Mouse (Mus musculus): Measurements from ENCODE around the gene Lyrm4. TPM values are rescaled to one million over a fixed set of nuclear protein-coding genes. Genes with fewer than 3 reads are reported as not detected.

The Lyrm4 gene
- polyA plus RNA-seq, 1 experiment from 2014 or later = 33.6 TPM

DNA sequence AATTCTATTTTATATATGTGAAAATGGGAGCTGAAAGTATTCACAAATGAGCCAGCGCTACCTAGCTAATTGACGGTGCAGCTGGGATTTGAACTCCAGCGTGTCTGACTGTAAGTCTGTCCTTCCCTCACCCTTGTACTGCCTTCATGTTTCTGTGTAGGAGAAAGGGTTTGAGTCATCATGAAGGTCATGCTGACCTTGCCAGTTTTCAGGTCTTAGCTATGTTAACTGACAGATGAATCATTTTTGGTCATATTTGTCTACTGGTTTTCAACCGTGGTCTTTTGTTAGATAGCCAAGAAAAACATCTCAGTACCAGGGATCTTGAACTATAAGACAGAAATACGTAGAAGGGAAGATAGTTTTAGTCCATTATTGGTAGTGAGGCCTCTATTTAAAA is 14.1 kb upstream of the Lyrm4 start:
- no peak overlapping the region for H3K4me3 ChIP-seq
- no peak overlapping the region for H3K4me2 ChIP-seq
- no peaks in the 10 kb centered on the region for H3K27me3 ChIP-seq
- no peaks in the 10 kb centered on the region for H3K36me3 ChIP-seq
- ATAC-seq (ENCODE audit: low FRiP score) = no peak
- H3K9ac ChIP-seq = no peak overlapping the region
- WGBS = 96% methylated on average over 5 of the region's 5 CpGs
- H3K9me3 ChIP-seq = no peaks in the 10 kb centered on the region; the same call in 1 of the 2 replicates
- H3K27ac ChIP-seq = no peak overlapping the region
- H3K4me1 ChIP-seq (replicated peaks) = peaks cover 3% of the 10 kb centered on the region; the same call in 1 of the 2 replicates

DNA sequence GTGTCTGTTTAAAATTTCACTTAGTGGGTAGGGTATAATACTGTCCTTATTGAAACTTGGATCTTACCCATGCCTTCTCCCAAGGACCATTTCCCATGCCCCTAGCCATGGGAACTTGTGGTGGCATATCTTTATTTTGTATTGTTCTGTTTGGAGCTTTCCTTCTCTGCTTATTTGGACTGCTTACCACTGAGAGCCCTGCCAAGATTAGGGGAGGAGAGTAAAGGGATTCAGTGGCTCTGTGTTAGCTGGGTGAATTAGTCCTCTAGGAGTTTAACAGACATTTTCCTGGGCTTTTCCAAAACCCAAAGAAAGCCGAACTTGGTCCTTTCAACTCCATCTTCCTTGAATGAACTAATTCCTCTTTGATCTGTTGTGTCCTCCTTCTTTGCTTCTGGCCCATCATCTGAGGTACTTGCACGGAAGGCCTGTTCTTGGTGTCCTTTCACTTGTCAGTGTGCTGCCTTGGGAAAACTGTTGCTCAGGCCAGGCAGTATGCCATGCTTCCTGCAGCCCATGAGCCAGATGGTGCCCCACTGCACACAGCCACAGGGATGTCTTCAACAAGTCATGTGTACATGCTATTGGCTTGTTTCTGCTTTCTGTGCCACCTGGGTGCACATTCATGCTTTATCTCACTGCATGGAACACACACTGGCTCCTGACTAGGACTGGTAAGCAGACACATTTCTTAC is 12.2 kb upstream of the Lyrm4 start:
- WGBS = 77% methylated on average over 2 of the region's 2 CpGs
- Histone ChIP-seq H3K27me3 (no peaks in the 10 kb centered on the region), H3K4me2 (no peak overlapping the region), H3K4me3 (no peak overlapping the region), H3K36me3 (no peaks in the 10 kb centered on the region), H3K9me3 (no peaks in the 10 kb centered on the region; the same call in 1 of the 2 replicates), H3K27ac (no peak overlapping the region), H3K4me1 (replicated peaks) (peaks cover 3% of the 10 kb centered on the region; the same call in 1 of the 2 replicates), H3K9ac (no peak overlapping the region)
- ATAC-seq (ENCODE audit: low FRiP score) = no peak

DNA sequence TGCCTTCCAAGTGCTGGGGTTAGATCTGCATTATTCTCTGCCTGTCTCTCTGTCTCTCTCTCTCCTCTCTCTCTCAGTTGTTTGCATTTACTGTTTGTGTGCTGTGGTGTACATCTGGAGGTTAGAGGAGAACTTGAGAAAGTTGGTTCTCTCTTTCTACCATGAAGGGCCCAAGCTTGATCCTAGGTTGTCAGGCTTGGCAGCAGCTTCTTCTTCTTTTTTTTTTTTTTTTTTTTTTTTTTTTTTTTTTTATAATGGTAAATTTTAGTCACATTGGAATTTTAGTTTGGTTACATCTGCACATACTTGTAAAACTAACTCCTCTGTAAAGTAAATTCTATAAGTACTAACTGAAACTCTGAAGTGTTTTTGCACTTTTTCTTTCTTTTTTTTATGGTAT is 3.3 kb upstream of the Lyrm4 start:
- Histone ChIP-seq H3K36me3 (no peaks in the 10 kb centered on the region), H3K9me3 (no peaks in the 10 kb centered on the region), H3K4me1 (replicated peaks) (peaks cover 19% of the 10 kb centered on the region), H3K4me2 (no peak overlapping the region), H3K4me3 (no peak overlapping the region), H3K9ac (no peak overlapping the region), H3K27ac (no peak overlapping the region), H3K27me3 (no peaks in the 10 kb centered on the region)
- no peak for ATAC-seq (ENCODE audit: low FRiP score)

DNA sequence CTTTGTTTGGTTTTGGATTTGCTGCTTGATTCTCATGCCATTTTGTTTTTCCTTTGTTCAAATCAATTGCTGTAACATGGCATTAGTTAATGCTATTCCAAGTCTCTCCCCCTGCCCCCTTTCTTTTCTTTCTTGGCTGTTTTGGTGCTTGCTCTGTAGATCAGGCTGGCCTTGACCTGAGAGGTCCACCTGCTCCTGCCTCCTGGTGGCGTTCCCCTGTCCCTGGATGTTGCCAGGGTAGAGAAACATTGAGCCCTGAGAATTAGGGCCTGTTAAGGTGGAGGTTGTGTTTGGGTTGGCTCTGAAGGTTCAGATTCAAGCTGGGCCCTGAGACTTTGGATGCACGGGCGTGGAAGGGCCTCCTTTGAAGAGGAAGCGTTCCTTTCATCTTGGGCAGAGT is 2.4 kb upstream of the Lyrm4 start:
- Histone ChIP-seq H3K27ac (no peak overlapping the region), H3K9ac (no peak overlapping the region), H3K4me1 (replicated peaks) (peaks cover 21% of the 10 kb centered on the region), H3K9me3 (no peaks in the 10 kb centered on the region), H3K27me3 (no peaks in the 10 kb centered on the region), H3K36me3 (no peaks in the 10 kb centered on the region), H3K4me3 (no peak overlapping the region), H3K4me2 (no peak overlapping the region)
- no peak for ATAC-seq (ENCODE audit: low FRiP score)
- 85% methylated on average over 4 of the region's 4 CpGs for WGBS

DNA sequence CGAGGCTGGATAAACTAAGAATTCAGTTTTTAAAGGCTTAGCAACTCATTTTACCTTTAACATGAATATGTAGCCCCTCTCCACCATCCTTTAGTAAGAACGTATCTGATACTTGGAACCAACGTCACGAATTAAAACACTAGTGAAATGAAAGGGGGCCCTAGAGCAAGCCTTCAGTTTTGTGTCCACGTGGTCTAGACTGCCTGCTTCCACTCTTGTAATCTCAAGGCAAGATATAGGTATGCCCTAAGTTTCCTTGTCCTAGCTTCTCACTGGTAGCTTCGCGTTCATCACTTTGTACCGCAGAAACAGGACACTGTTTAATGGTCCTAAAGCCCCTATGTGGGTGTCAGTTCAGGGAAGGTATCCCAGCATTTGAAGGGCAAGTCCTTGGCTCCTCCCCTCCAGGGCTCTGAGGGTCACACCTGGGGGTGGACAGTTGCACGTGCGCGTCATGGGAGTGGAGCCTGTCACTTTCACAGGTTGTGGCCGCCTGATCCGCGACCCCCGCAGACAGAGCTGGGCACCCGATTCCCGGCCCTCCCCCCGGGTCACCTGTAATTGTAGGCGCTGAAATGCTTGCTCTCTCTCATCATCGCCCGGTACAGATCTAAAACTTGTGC is 695 bp downstream of the Lyrm4 start:
- H3K27ac ChIP-seq = peak overlapping the region; percentile 96; the same call in 1 of the 2 replicates
- ATAC-seq (ENCODE audit: low FRiP score) = peak; percentile 41
- no peaks in the 10 kb centered on the region for H3K36me3 ChIP-seq
- peaks cover 21% of the 10 kb centered on the region for H3K4me1 ChIP-seq (replicated peaks)
- no peaks in the 10 kb centered on the region for H3K27me3 ChIP-seq
- peak overlapping the region; percentile 61 for H3K4me3 ChIP-seq
- peak overlapping the region; percentile 86 for H3K4me2 ChIP-seq
- peak overlapping the region; percentile 83 for H3K9ac ChIP-seq
- 8% methylated on average over 21 of the region's 21 CpGs for WGBS
- no peaks in the 10 kb centered on the region for H3K9me3 ChIP-seq

DNA sequence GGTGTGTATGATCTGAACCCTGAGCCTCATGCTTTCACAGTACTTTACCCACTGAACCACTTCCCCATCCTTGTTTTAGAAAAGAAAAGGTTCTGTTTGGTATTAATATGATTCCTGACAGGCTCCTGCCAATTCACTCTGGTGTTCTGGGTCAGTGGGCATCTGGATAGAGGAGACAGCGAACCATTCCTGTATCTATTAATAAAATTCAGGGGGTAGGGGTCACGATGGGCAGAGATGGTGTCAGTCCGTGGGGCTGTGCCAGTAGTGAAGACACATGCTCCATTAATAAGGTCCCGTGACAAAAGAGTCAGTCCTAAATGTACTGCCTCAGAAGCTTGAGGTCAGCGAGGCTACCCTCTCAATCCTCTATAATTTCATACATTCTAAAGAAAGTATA is 4.1 kb downstream of the Lyrm4 start:
- Histone ChIP-seq H3K36me3 (no peaks in the 10 kb centered on the region; the same call in 1 of the 2 replicates), H3K27ac (no peak overlapping the region), H3K27me3 (no peaks in the 10 kb centered on the region), H3K4me3 (no peak overlapping the region), H3K9me3 (no peaks in the 10 kb centered on the region), H3K9ac (no peak overlapping the region), H3K4me1 (replicated peaks) (peaks cover 12% of the 10 kb centered on the region), H3K4me2 (no peak overlapping the region)
- WGBS = 78% methylated on average over 5 of the region's 5 CpGs
- no peak for ATAC-seq (ENCODE audit: low FRiP score)

DNA sequence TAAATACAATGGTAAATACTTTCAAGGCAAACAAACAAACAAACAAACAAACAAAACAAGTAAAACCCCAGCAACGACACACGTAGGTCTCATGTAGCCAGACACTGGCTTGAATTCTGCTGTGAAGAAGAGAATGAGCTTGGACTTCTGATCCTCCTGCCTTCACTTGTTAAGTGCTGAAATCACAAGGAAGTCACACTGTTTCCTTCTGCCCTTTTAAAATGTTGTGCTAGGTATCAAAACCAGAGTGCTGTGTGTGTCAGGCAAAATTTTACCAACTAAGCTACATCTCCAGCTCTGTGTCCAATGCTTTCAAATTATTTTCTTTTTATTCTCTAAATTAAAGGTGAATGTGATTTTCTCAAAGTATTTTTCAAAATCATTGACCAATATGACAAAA is 6.0 kb downstream of the Lyrm4 start:
- Histone ChIP-seq H3K27ac (no peak overlapping the region), H3K36me3 (no peaks in the 10 kb centered on the region; the same call in 1 of the 2 replicates), H3K4me2 (no peak overlapping the region), H3K4me3 (no peak overlapping the region), H3K9ac (no peak overlapping the region), H3K27me3 (no peaks in the 10 kb centered on the region), H3K4me1 (replicated peaks) (peaks cover 8% of the 10 kb centered on the region), H3K9me3 (no peaks in the 10 kb centered on the region)
- WGBS = 93% methylated on average over 2 of the region's 2 CpGs
- no peak for ATAC-seq (ENCODE audit: low FRiP score)

DNA sequence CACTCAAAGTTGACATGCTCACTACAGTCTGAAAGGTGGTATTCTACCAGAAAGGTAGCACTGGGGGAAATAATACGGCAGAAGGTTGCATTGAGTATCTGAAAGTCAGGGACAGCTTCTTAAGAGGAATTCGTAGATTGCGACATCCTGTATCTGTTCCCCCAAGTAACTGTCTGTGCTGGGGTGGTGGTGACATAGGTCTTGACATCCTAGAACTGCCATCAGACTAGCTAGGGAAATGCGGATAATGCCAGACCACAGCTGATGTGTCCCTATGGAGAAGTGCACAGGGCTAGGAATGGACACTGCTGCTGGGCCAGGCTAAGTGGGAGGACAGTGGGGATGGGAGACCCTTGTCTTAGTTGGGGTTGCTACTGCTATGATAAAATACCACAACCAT is 8.8 kb downstream of the Lyrm4 start:
- Histone ChIP-seq H3K9ac (no peak overlapping the region), H3K36me3 (no peaks in the 10 kb centered on the region; the same call in 1 of the 2 replicates), H3K9me3 (no peaks in the 10 kb centered on the region), H3K4me2 (no peak overlapping the region), H3K27me3 (no peaks in the 10 kb centered on the region), H3K4me3 (no peak overlapping the region), H3K27ac (no peak overlapping the region), H3K4me1 (replicated peaks) (peaks cover 2% of the 10 kb centered on the region; the same call in 1 of the 2 replicates)
- WGBS = 97% methylated on average over 4 of the region's 4 CpGs
- ATAC-seq (ENCODE audit: low FRiP score) = no peak

DNA sequence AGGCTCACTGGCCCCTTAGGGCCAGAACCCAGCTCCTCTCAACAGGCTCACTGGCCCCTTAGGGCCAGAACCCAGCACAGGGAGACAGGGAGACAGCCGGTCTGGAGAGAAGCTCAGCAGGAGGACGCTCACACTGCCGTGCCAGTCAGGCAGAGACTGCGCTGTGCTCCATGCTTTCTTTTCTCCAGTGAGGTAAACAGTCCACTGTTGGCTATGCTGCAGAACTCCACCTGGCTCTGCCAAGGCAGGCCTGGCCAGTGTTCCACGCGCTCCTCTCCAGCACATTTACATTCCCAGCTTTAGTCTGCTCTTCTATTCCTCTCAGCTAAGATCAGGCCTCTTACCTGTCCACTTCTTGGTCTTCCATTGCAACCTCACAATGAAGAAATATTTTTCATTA is 11.7 kb downstream of the Lyrm4 start:
- H3K9me3 ChIP-seq = no peaks in the 10 kb centered on the region
- no peak overlapping the region for H3K4me2 ChIP-seq
- ATAC-seq (ENCODE audit: low FRiP score) = no peak
- H3K36me3 ChIP-seq = no peaks in the 10 kb centered on the region; the same call in 1 of the 2 replicates
- H3K27ac ChIP-seq = no peak overlapping the region
- no peak overlapping the region for H3K9ac ChIP-seq
- 74% methylated on average over 6 of the region's 6 CpGs for WGBS
- H3K4me3 ChIP-seq = no peak overlapping the region
- H3K27me3 ChIP-seq = no peaks in the 10 kb centered on the region
- H3K4me1 ChIP-seq (replicated peaks) = 0 out of 2 replicates have a peak, but pooled peaks cover 2% of the 10 kb centered on the region

DNA sequence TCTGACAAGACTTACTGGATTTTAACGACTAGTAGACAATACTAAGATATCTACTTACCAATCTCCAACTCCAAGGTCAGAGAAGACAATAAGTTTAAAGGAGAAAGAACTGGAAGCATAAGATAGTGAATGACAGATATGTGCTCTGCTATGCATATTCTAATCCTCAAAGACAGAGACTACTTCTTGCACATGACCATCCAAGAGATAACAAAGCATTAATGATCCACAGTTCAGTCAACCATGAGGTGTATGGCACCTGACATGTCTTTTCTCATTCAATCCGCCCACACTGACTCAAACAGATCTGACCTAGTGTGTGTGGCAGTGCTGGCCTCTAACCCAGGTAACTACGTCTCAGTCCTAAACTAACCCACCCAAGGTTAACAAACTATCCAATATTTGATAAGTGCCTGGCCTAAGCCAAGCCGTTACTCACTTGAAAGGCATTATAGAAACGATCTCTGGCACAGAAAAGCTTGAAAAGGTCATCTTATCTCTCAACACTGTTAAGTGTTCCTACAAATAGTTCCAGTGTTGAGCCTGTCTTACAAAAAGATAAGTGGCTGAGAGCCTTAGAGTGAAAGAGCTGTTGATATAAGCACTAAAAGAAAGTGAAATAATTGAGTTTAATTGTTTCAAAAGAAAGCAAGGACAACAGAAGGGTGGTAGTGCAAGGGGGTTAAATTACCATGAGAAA is 20.5 kb downstream of the Lyrm4 start:
- no peak overlapping the region for H3K4me3 ChIP-seq
- no peak overlapping the region for H3K4me2 ChIP-seq
- H3K9me3 ChIP-seq = no peaks in the 10 kb centered on the region
- no peak overlapping the region for H3K9ac ChIP-seq
- no peak overlapping the region for H3K27ac ChIP-seq
- no peaks in the 10 kb centered on the region for H3K4me1 ChIP-seq (replicated peaks)
- peaks cover 5% of the 10 kb centered on the region for H3K36me3 ChIP-seq
- WGBS = 93% methylated on average over 5 of the region's 5 CpGs
- ATAC-seq (ENCODE audit: low FRiP score) = no peak
- no peaks in the 10 kb centered on the region for H3K27me3 ChIP-seq

DNA sequence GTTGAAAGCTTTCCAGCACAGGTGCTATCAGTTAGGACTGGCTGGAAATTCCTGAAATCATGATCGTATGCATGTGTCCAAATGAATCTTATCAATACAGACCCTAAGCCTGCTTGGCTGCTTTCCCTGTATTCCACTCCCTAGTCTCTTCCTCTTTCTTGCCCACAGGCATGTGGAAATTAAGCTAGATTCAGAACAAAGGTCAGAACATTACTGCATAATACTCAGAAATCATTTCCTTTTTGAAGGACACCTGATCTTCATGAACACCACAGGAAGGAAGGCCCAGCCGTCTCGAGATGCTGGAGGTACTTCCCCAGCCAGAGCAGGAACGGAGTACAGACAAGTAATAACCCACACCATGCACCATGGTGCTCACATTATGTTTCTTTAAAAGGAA is 29.2 kb downstream of the Lyrm4 start:
- no peak overlapping the region for H3K9ac ChIP-seq
- 88% methylated on average over 4 of the region's 4 CpGs for WGBS
- H3K27me3 ChIP-seq = no peaks in the 10 kb centered on the region
- no peaks in the 10 kb centered on the region for H3K9me3 ChIP-seq
- H3K36me3 ChIP-seq = peaks cover 24% of the 10 kb centered on the region
- no peaks in the 10 kb centered on the region for H3K4me1 ChIP-seq (replicated peaks)
- ATAC-seq (ENCODE audit: low FRiP score) = no peak
- H3K4me3 ChIP-seq = no peak overlapping the region
- no peak overlapping the region for H3K27ac ChIP-seq
- H3K4me2 ChIP-seq = no peak overlapping the region

DNA sequence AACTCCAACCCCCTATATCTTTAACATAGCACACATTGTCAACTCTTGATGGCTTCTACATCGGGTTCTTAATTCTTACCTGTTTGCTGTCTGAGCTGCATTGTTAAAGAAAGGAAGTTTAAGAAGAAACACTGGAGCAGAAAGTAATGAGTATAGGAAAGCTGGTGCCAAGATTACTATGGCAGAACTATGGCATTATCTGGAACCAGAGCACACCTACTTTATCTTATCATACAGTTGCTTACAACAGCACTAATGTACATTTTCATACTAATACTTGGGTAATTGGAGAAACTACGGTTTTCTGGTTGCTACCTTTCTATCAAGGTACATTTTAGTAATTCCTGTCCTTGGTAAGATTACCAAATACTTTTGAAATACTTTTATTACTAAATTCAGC is 29.9 kb downstream of the Lyrm4 start:
- H3K27ac ChIP-seq = no peak overlapping the region
- peaks cover 24% of the 10 kb centered on the region for H3K36me3 ChIP-seq
- no peaks in the 10 kb centered on the region for H3K9me3 ChIP-seq
- WGBS = 96% methylated on average over 2 of the region's 2 CpGs
- H3K4me3 ChIP-seq = no peak overlapping the region
- no peak overlapping the region for H3K9ac ChIP-seq
- H3K4me2 ChIP-seq = no peak overlapping the region
- H3K27me3 ChIP-seq = no peaks in the 10 kb centered on the region
- ATAC-seq (ENCODE audit: low FRiP score) = no peak
- no peaks in the 10 kb centered on the region for H3K4me1 ChIP-seq (replicated peaks)
